Mouse (Mus musculus) lung, adult 2 months (tissue): Measurements from ENCODE around the gene Cyyr1. TPM values are rescaled to one million over a fixed set of nuclear protein-coding genes. Genes with fewer than 3 reads are reported as not detected.
A peak's percentile ranks its signal among the peaks of the same experiment; 100 is the strongest.

Source experiments
- DNase-seq: peaks from one replicate; pipeline ENCODE4 v3.0.0; 2022
- H3K4me1 ChIP-seq: fragments of 200-500 bp; 2 replicates; pipeline ENCODE4 v1.6.1; 2011; ENCODE audit warnings: low read length; ENCODE audit not compliant: control insufficient read depth, insufficient read depth
- H3K4me3 ChIP-seq: fragments of 200-500 bp; replicated peaks from 2 replicates; pipeline ENCODE3; 2011; ENCODE audit warnings: low read depth, mild to moderate bottlenecking, control low read depth, low read length; ENCODE audit errors: extremely low read depth
- CTCF ChIP-seq: fragments of 200-500 bp; IDR thresholded peaks from 2 replicates; pipeline ENCODE4 v1.5.1; 2011; ENCODE audit warnings: mild to moderate bottlenecking, low read length, control low read depth; ENCODE audit not compliant: insufficient read depth
- POLR2A ChIP-seq: fragments of 200-500 bp; IDR thresholded peaks from 2 replicates; pipeline ENCODE4 v1.6.1; 2011; ENCODE audit warnings: low read depth, mild to moderate bottlenecking, control low read depth, low read length, borderline replicate concordance; ENCODE audit errors: extremely low read depth
- WGBS: fragments of 180-500 bp; shearing (Covaris S2); methylation state at CpG from one replicate; pipeline ENCODE4 v1.1.7; 2018; 5-methylcytosine and 5-hydroxymethylcytosine counted together
- polyA plus RNA-seq: library from polyadenylated mRNA; depleted of rRNA; stranded (reverse); fragments of >200 nt; gene quantifications from 2 replicates; pipeline ENCODE4 v1.2.3, GENCODE M21; 2012

Gene Cyyr1
- polyA plus RNA-seq, 1 experiment = 93.4 TPM

GRCm38 (mm10) chr16:85538367-85538766 is 14.8 kb downstream of the Cyyr1 start:
- no peak for DNase-seq
- 46% methylated on average over 5 of the region's 5 CpGs for WGBS
- Histone ChIP-seq H3K4me3 (no peak overlapping the region), H3K4me1 (peaks cover 7% of the 10 kb centered on the region; the same call in 1 of the 2 replicates)
- TF ChIP-seq CTCF (no peak), POLR2A (no peak)

- Histone ChIP-seq H3K4me3 (no peak overlapping the region), H3K4me1 (peaks cover 7% of the 10 kb centered on the region; the same call in 1 of the 2 replicates)
- 48% methylated on average over 8 of the region's 8 CpGs for WGBS
- no peak for TF ChIP-seq POLR2A
- TF ChIP-seq CTCF = no peak
- no peak for DNase-seq
These were observed 17.1 kb downstream of the Cyyr1 start for GRCm38 (mm10) chr16:85536075-85536474.

GRCm38 (mm10) chr16:85527743-85528620 is 25.2 kb downstream of the Cyyr1 start:
- Histone ChIP-seq H3K4me1 (peaks cover 3% of the 10 kb centered on the region; the same call in 1 of the 2 replicates), H3K4me3 (no peak overlapping the region)
- DNase-seq = no peak
- WGBS = 48% methylated on average over 12 of the region's 12 CpGs
- no peak for TF ChIP-seq POLR2A
- peak; percentile 25; the same call in 1 of the 2 replicates for TF ChIP-seq CTCF

- 65% methylated on average over 8 of the region's 8 CpGs for WGBS
- DNase-seq = no peak
- Histone ChIP-seq H3K4me3 (no peak overlapping the region), H3K4me1 (peaks cover 3% of the 10 kb centered on the region; the same call in 1 of the 2 replicates)
- TF ChIP-seq CTCF = no peak
- TF ChIP-seq POLR2A = no peak
These were observed 28.6 kb downstream of the Cyyr1 start for GRCm38 (mm10) chr16:85524589-85524988.

- Histone ChIP-seq H3K4me3 (no peak overlapping the region), H3K4me1 (peaks cover 2% of the 10 kb centered on the region; the same call in 1 of the 2 replicates)
- 70% methylated on average over 6 of the region's 6 CpGs for WGBS
- no peak for DNase-seq
- no peak for TF ChIP-seq CTCF
- no peak for TF ChIP-seq POLR2A
These were observed 45.9 kb downstream of the Cyyr1 start for GRCm38 (mm10) chr16:85507264-85507663.

- TF ChIP-seq CTCF = no peak
- TF ChIP-seq POLR2A = no peak
- peaks cover 5% of the 10 kb centered on the region for H3K4me1 ChIP-seq
- DNase-seq = no peak
- H3K4me3 ChIP-seq = no peak overlapping the region
- 75% methylated on average over 3 of the region's 3 CpGs for WGBS
These were observed 48.1 kb downstream of the Cyyr1 start for GRCm38 (mm10) chr16:85505108-85505507.

- H3K4me1 ChIP-seq = peaks cover 5% of the 10 kb centered on the region
- TF ChIP-seq CTCF (no peak), POLR2A (no peak)
- H3K4me3 ChIP-seq = no peak overlapping the region
- no peak for DNase-seq
- 68% methylated on average over 5 of the region's 5 CpGs for WGBS
These were observed 49.8 kb downstream of the Cyyr1 start for GRCm38 (mm10) chr16:85503416-85503815.

GRCm38 (mm10) chr16:85495837-85496236 is 57.4 kb downstream of the Cyyr1 start:
- no peak for DNase-seq
- no peak for TF ChIP-seq CTCF
- H3K4me3 ChIP-seq = no peak overlapping the region
- H3K4me1 ChIP-seq = peaks cover 3% of the 10 kb centered on the region
- 91% methylated on average over 2 of the region's 2 CpGs for WGBS

- no peak overlapping the region for H3K4me3 ChIP-seq
- no peaks in the 10 kb centered on the region for H3K4me1 ChIP-seq
- TF ChIP-seq CTCF (no peak), POLR2A (no peak)
- 53% methylated on average over 5 of the region's 5 CpGs for WGBS
- DNase-seq = no peak
These were observed 65.0 kb downstream of the Cyyr1 start for GRCm38 (mm10) chr16:85488105-85488607.

GRCm38 (mm10) chr16:85487266-85487665 is 65.9 kb downstream of the Cyyr1 start:
- no peaks in the 10 kb centered on the region for H3K4me1 ChIP-seq
- WGBS = 81% methylated on average over 7 of the region's 7 CpGs
- TF ChIP-seq POLR2A = no peak
- no peak for TF ChIP-seq CTCF
- no peak for DNase-seq
- no peak overlapping the region for H3K4me3 ChIP-seq
